Mouse (Mus musculus) lung, postnatal 4 days (tissue): ENCODE measurements around the gene Tmem216.

Experiments
- DNase-seq, 2 experiments: peaks; one replicate each; pipeline ENCODE4 v3.0.0; 2021

Gene Tmem216

DNA sequence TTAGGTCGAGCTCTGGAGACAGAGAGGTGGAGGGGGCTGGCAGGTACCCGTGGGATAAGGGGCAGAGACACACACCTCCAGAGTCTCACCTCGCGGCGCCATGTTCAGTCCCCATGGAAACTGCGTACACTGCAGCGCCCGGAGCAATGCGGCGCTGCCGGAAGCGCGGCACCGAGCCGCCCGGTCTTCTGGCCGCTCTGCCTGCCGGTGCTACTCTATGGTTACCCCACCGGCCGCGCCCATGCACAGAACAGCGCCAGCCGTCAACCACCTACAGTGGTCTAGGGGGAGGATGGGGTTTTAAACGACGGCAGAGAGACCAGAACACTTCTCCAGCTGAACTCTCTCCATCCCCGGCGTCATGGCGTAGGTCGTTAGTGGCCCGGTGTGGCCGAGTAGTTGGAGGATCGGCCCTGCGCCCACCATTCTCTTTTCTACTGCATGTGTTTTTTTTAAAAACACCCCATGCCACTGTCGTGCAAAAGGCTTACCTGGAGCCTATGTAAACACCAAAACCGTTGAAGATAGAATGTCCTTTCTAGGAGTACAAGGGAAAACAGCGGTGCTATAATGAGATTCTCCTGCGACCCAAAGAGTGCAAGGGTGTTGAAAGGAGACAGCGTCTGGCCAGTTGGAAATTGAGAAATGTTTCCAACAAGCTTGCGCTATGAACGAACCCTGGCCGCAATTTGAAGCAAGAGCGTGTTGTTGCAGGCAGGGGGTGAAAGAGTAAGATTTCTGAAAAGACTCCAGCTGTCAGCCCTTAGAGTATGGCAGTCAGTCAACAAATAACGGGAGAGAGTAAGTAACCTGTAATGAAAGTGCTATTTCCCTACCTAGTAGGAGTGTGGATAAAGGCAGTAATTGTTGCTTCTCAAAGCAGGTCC is at the start of gene Tmem216:
Tmem216 (minus strand) TSS at position 615 of the 887 bp plus-strand sequence.
- peak; percentile 89 to 91 for DNase-seq

DNA sequence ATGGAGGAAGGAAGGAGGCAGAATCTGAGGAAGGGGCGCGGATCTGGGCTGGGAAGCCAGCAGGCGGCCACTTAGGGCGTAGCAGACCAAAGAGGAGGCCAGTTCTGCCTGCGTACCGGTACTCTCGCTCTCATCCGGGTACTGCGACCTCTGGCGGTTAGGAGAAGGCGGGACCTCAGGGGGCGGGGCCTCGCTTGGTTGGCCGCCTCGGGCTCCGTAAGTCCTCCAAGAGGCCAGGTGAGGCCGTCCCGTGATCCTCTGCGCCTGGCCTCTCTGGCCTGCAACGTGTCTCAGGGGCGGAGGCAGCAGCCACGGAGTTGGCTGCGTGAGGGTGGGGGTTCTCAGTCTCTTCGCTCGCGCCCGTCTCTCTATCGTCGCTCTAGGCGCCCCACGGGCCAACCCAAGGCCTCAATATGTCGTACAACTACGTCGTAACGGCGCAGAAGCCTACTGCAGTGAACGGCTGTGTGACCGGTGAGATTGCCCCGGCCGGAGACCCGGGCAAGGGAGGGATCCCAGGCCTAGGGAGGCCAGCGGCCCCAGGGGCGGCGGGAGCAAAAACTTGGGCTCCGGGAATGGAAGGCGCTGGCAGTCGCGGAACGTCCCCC is 49.4 kb upstream of the Tmem216 start, which contains the start of the genes Ddb1 and Tkfc:
Ddb1 (plus strand) TSS at position 35 of the 608 bp plus-strand sequence.
Tkfc (minus strand) TSS at position 362 of the 608 bp plus-strand sequence.
- peak; percentile 99 for DNase-seq

DNA sequence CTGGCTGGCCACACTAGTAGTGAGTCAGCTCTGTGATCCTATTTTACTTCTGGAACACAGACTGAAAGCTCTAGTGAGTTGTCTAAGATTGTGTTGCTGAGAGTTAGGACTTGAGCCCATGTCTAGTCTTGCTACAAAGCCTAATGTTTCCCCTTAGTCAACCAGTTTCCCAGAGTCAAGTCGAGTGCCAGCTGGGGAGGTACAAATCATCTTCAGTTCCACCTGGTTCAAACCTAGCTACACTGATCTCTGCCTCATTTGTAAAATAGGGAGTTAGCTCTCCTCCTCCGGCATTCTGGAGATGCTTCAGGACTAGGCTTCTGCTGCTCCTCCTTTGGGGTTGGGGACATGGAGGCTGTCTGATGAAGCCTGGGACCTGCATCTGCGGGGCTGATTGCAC is 48.5 kb upstream of the Tmem216 start:
- no peak for DNase-seq

DNA sequence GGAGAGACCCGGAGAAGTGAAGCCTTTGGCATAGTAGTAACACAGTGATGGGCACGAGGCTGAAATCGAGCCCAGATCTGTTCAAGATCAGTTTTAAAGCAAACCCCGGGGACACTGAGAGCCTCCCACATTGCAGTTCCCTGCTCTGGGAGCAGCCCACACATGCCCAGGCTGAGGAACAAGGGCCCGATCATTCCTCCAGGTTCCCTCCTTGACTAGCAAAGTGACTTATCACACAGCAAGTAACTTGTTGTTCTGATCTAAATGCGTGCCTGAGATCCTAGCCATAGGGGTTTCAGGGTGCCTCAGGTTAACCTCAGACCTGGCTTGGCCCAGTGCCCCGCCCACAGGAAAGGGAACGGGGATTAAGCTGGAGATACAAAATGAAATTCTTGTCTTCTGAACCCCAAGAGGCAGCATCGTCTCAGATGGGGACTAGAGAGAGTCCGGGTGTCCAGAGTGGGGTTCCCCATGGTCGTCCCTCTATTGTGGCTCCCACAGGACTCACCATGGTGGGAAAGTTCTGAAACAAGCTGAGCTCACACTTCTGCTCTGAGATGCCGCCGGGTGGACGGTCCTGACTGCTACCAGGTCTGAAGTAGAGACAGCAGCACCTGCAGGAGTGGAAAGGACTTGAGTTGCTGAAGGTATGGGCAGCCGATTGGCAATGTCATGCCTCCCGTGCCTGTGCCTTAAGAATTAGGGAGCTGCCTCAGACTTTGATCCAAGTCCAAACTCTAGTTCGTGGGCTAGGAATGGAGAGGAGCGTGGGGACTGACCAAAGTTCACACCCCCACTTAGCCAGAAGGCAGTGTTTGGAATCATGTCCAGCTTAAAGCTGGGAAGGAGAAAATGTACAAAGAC is 47.9 kb upstream of the Tmem216 start:
- DNase-seq: no peak

DNA sequence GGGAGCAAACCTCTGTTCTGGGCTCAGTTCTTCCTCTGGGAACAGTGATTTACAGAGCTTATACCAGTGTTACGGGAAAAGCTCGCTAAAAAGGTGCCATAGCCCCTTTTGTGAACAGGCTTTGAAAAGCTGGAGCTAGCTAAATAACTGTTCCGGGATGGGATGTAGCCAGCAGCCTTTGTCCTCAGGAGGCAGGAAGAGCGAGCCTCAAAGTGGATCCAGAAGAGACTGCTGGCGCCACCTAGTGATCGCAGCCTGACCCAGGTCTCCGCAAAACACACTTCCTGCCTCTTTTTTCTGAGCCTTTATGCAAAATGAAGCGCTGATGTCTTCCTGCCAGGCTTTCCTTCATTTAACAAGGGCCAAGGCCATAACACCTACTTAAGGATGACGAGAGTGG is 46.7 kb upstream of the Tmem216 start:
- peak; percentile 91 to 92 for DNase-seq

DNA sequence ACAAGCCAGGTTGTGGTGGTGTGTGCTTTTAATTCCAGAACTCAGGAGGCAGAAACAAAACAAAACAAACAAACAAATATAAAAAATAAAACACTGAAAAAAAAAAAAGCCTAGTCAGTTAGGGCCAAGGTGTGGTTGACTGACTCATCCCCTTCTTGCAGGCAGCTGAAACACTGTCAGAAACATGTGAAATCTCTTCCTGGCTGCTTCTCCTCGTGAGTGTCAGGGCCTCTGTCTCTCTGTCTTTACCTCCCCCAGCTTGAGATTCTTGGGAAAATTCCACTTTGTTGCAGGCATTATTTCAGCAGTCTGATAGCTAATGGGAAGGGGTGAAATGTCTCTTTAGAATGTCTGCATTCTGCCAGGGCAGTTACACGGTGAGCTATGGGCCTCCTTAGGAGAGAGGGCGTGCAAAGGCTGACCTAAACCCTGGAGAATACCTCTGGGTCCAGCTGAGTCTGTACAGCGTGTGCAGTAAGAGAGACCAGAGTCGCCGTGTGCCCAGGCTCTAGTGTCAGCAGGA is 46.3 kb upstream of the Tmem216 start:
- no peak for DNase-seq

DNA sequence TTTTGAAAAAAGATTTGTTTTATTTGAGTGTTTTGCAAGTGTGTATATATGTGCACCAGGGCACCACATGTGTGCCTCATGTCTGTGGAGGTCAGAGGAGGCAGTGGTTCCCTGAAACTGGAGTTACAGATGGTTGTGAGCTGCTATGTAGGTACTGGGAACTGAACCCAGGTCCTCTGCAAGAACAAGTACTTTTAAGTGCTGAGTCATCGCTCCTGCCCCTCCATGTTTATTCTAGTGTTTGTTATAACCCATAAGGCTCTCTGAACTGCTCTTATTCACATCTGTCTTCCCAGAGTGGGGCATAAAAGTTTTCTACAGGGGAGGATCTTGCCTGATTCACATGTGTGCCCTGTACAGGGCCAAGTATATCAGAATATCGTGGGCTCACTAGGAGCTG is 43.6 kb upstream of the Tmem216 start:
- no peak for DNase-seq

DNA sequence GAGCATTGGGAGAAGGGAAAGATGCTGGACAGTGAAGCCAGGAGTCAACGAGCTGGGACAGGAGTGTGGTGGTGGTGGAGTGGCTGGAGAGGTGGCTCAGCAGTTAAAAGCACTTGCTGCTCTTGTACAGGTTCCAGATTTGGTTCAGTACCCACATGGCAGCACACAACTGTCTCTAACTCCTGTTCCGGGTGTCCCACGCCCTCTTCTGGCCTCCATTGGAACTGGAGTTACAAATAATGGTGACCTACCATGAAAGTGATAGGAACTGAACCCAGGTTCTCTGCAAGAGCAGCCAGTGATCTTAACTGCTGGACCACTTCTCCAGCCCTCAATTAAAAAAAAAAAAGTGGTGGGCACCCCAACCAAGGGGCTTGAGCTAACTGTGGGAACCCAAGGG is 42.1 kb upstream of the Tmem216 start:
- peak in 1 of 2 experiments; percentile 16 for DNase-seq

DNA sequence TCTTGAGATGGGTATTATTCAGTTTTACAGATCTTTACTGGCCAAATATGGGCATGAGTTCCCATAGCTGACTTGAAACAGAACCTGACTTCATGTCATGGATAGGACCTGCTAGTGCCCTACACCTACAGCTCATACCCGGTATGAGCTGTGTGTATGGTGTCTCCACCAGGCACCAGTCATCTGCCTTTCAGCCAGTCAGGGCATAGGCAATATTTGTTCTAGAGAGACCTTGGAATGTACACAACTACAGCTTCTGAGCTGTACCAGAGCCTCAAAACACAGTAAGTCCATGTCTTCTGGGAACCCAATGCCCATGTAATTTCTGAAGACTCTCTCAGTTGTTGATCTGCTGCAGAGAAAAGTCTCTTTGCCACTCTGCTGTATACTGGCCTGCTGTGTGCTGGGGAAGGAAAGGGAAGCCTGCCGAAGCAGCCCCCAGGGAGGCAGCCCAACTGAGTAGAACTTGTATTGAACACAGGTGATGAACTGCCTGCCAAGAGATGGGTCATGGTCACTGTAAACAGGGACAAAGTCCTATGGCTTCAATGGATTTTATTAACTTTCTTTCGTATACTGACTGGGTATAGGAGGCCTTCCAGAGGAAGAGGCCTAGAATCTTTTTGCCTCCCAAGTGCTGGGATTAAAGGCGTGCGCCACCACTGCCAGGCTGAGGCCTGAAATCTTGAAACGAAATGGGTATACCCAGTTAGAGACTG is 35.8 kb upstream of the Tmem216 start:
- no peak for DNase-seq

DNA sequence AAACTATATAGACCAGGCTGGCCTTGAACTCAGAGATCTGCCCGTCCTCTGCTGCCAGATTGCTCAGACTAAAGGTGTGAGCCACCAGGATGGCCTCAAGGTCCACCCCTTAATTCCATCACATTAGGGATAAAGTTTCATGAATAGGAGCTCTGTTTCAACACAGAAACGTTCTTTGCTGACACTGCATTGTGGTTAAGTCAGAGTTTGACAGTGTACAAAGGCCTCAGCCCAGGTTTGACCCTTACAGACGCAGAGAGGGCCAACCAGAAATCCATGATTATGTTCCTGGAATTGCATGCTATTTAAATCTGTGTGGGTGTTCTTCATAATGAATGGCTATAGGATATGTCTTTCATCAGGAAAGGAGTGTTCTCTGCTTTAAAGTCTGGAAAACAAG is 34.3 kb upstream of the Tmem216 start:
- DNase-seq: no peak

DNA sequence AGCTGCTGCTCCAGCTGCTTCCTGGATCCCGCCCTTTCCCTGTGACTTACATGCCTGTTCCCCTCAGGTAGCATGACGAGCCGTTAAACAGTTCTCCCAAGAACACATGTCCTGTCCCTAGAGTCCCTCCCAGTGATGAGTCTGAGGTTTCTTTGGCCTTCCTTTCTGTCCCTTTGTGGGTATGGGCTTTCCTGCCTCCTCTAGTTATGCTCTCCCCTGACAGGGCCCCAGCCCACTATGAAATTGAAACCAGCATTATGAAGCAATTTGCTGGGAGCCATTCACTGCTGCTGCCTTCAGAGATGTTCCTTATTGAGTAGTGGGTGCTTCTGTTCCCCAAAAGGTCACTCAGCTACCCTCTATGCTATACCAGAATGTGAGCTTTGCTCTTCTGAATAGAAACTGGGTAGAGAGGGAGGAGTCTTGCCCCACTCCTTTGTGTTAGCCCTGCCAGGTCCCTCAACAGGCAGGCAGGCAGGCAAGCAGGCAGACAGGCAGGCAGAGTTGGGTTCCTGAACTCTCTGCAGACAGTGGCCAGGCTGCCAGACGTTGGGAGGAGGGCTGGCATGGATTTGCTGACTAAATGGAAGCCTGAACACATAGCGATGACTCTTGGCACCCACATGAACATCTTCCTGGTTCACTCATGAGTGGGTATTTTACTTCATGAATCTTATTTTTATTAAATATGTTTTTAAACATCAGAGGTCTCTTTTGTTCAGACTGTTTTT is 33.3 kb upstream of the Tmem216 start:
- no peak for DNase-seq

DNA sequence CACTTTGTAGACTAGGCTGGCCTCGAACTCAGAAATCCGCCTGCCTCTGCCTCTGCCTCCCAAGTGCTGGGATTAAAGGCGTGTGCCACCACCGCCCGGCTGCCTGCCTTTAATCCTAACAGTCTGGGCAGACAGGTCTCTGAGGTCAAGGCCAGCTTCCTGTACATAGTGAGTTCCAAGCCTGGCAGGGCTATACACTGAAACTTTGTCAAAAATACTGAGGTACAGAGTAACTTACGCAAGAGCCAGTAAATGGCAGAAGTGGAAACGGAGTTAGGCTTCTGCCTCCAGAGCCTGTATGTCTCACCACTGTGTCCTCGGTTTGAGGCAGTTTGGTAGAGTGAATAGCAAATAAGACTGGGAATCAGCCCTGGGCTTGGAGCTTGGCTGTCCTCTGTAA is 31.2 kb upstream of the Tmem216 start:
- no peak for DNase-seq

DNA sequence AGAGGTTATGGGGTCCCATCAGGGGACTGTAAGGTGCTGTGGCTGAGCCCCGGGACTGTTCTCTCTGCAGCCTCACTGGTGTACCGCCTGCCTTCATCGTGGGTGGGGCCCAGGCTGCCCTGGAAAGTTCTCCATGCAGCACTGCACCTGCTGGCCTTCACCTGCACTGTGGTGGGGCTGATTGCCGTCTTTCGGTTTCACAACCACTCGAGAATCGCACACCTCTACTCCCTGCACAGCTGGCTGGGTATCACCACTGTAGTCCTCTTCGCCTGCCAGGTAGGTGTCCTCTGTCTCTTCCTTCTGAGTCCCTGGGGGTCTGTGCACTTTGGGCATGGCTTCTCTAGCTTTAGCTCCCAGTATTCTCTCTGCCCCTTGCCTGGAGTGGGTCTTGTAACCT is 29.1 kb upstream of the Tmem216 start:
- DNase-seq: no peak

DNA sequence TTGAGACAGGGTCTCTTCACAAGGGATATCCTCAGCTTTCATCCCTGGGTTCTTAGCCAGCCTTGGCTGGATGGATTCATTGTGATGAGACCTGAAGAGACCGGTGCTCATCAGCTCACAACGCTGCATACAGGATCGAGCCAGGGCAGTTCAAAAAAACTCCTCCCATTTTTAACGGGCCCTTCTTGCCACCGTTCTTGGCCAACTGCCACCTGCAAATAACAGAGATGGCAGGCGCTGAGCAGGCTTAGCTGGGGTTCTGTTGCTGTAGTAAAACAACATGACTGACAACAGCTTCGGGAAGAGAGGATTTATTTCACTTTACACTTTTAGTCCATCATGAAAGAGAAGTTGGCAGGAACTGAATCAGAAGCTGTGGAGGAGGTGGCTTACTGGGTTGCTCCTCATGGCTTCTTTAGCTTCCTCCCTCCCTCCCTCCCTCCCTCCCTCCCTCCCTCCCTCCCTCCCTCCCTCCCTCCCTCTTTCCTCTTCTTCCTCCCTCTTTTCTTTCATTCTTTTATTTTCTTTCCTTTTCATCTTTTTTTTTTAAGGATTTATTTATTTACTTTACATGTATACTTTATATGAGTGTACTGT is 27.6 kb upstream of the Tmem216 start:
- DNase-seq: no peak

DNA sequence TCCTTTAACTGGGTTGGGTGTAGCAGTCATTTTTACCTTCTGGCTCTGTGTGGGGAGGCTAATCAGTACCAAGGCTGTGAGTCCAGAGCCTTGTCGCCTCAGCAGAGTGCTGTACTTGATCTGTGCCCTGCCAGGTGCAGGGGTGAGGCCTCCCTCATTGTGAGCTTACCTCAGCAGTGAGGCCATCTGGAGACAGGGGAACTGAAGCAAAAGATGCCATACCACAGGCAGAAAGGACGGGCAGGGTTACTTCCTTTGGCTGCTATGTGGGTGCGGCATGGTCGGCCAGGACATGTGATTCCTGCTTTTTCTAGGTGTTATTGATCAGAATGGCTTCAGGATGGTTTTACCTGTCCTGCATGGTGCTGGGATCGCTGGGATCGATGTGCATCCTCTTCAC is 25.9 kb upstream of the Tmem216 start:
- no peak for DNase-seq

DNA sequence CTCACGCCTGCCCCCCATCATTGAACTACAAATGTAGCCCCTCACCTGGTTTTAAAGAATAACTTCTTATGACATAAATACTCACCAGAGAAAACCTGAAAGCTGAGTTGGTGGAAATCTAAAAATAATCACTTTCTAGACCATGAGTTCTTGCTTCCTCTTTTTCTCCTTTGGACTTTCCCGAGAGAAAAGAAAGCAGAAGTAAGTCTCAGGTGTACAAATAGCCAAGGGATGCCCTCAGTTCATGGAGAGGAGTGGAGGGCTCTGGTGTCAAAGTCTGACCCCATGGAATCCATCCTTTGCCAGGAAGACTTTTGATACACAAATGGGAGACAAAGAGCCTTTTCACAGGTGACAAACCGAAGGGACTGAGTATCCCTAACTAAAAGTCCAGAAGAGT is 24.7 kb upstream of the Tmem216 start:
- DNase-seq: no peak

DNA sequence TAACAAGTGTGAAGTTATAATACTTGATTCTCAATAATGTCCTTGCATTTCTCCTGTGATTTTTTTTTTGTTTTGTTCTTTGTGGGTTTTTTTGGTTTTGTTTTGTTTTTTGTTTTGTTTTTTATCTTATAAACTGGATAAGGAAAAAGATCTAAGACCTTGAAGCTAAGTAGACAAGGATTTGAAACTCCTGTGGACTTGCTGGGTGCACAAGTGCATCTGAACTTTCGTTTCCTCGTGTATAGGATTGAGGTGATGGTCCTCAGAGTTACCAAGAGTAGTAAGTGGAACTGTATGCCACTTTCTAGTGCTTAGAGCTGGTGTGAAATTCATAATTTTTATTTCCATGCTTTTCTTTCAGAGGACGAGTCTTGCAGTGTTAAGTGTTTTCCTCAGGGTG is 24.1 kb upstream of the Tmem216 start:
- no peak for DNase-seq

DNA sequence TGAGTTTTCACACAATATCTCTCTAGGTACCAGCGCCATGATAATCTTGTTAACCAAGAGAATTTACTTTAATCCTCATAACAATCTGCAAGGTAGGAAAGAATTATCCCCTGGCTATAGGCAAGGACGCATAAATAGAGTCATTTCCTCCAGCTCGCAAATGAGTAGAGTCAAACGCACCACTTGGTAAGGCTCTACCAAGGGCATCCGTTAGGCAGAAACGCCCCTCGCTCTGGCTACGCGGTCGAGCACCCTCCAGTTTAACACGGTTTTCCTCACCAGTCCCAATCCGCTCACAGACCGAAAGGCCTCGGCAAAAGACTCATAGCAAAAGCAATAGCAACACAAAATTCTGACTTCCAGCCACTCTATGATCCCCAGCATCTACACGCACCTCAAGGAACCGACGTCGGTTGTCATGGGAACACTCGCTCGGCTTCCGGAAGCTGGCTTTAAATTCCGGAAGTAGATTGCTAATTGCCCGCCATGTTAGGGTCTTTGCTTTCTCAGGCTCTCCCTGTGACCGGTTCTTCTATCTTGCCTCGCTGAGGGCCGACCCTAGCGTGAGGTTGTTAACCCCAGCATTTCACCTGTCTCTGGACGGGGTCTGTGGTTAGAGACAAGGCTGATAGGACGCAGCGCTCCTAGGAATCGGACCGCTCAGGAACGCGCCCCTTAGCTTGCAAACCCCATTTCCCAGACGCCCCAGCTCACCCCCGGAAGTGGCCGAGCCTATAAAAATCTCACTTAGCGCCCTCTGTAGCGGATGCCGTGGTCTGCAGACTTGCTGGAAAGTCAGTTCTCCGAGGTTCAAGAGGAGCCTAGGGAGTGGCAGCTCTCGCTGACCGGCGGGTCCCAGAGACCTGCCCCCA is 20.9 kb upstream of the Tmem216 start, which contains the start of the genes Cyb561a3 and Tmem138:
Cyb561a3 (plus strand) TSS at position 483 of the 872 bp plus-strand sequence.
Tmem138 (minus strand) TSS at position 673 of the 872 bp plus-strand sequence.
- peak; percentile 94 to 95 for DNase-seq

DNA sequence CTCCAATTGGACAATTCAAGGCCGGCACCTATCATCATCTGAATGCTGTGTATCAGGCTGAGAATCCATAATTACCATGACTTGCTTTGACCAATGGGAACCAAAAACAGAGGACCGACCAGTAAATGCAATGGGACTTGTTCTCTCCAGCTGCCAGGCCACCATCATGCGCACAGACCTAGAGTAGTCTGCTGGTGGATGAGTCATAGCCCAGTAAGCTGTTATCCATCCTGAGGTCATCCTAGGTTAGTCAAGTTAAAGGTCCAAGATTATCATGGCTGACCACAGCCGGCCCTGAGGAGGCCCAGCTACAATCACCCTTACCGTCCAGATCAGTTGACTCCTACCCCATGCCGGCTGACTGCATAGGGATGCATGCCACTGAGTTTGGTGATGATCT is 13.6 kb upstream of the Tmem216 start:
- DNase-seq: no peak

DNA sequence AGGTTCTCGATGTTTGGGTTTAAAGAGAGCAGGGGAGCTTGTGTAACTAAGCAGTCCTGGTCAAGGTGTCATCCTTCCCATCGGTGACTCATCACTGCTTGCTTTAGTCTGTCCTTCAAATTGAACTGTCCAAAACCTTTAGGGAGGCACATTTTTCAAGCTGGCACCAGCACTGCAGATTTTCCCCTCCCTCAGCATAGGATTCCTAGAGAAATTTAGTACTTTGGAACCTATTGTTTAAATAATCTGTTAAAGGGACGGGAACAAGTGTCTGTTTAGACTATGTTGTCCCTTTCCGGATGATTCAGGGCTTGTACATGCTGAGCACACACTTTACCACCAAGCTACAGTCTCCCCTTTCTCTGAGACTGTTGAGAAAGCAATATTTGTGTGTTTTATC is 9.2 kb upstream of the Tmem216 start:
- DNase-seq: no peak
